Mouse (Mus musculus) ES-E14 (cell line): ENCODE results near the gene Zfp30. TPM values are rescaled to one million over a fixed set of nuclear protein-coding genes. Genes with fewer than 3 reads are reported as not detected.

Source experiments
- DNase-seq: peaks from one replicate; pipeline ENCODE4 v3.0.0-alpha.2; 2013; ENCODE audit warnings: low read depth, low spot score
- H3K27ac ChIP-seq: 2 replicates; pipeline ENCODE4 v1.5.1; 2012; ENCODE audit warnings: low read depth, mild to moderate bottlenecking, low read length, moderate library complexity, mixed read lengths; ENCODE audit not compliant: poor library complexity, insufficient read depth, severe bottlenecking
- H3K36me3 ChIP-seq: 2 replicates; pipeline ENCODE4 v1.6.1; 2012; ENCODE audit warnings: mild to moderate bottlenecking, low read length, moderate library complexity, mixed read lengths; ENCODE audit not compliant: control insufficient read depth, poor library complexity, insufficient read depth, severe bottlenecking
- H3K4me1 ChIP-seq, 2 experiments: fragments of 150-350 bp in 1 of 2; sonication (generic) in 1 of 2; 2 replicates each; pipeline ENCODE4 v1.6.1; 2012; ENCODE audit warnings: low read length in 2 of 2, mild to moderate bottlenecking in 1 of 2, mixed read lengths in 1 of 2; ENCODE audit not compliant: control insufficient read depth in 2 of 2, insufficient read depth in 2 of 2, poor library complexity in 1 of 2
- H3K4me3 ChIP-seq, 2 experiments: fragments of 150-350 bp in 1 of 2; sonication (generic) in 1 of 2; 2 replicates each; pipeline ENCODE4 v1.5.1; 2012; ENCODE audit warnings: low read length in 2 of 2, low read depth in 1 of 2, mild to moderate bottlenecking in 1 of 2, mixed read lengths in 1 of 2; ENCODE audit not compliant: insufficient read depth in 1 of 2, poor library complexity in 1 of 2, severe bottlenecking in 1 of 2
- H3K9ac ChIP-seq: 2 replicates; pipeline ENCODE4 v1.6.1; 2012; ENCODE audit warnings: low read depth, mild to moderate bottlenecking, low read length, mixed read lengths; ENCODE audit not compliant: poor library complexity, insufficient read depth, severe bottlenecking
- H3K9me3 ChIP-seq: fragments of 150-350 bp; sonication (generic); 2 replicates; pipeline ENCODE4 v1.6.1; 2012; ENCODE audit warnings: low read depth, mild to moderate bottlenecking, low read length; ENCODE audit not compliant: control insufficient read depth, insufficient read depth
- CHD2 ChIP-seq: IDR thresholded peaks from 2 replicates; pipeline ENCODE4 v1.6.1; 2014; ENCODE audit warnings: mild to moderate bottlenecking, low read depth, low read length, inconsistent platforms
- HCFC1 ChIP-seq: IDR thresholded peaks from 2 replicates; pipeline ENCODE4 v1.6.1; 2012; ENCODE audit warnings: low read length, inconsistent platforms, borderline replicate concordance; ENCODE audit not compliant: insufficient read depth
- MAFK ChIP-seq: IDR thresholded peaks from 2 replicates; pipeline ENCODE4 v1.6.1; 2014; ENCODE audit warnings: mild to moderate bottlenecking, low read depth, low read length, inconsistent platforms; ENCODE audit not compliant: insufficient read depth
- ZC3H11A ChIP-seq: IDR thresholded peaks from 2 replicates; pipeline ENCODE4 v1.6.1; 2012; ENCODE audit warnings: low read depth, mild to moderate bottlenecking, inconsistent platforms, low read length, borderline replicate concordance
- ZNF384 ChIP-seq: IDR thresholded peaks from 2 replicates; pipeline ENCODE4 v1.6.1; 2012; ENCODE audit warnings: low read depth, low read length, inconsistent platforms
- in situ Hi-C, 2 experiments: fragments of 600-800 bp; cut with MboI; formaldehyde crosslinking; loops; one replicate each; pipeline ENCODE4 v1.15.1; 2025; ENCODE audit warnings: low sequenced_read_pairs in 2 of 2, inconsistent platforms in 1 of 2; ENCODE audit not compliant: unreplicated experiment in 2 of 2
- total RNA-seq: library from RNA; depleted of rRNA; stranded (reverse); fragments of 300-350 nt; gene quantifications from 2 replicates; pipeline ENCODE4 v1.2.3, GENCODE M21; 2012

Gene Zfp30
- total RNA-seq, 1 experiment, result 1.3 TPM

- TF ChIP-seq HCFC1 (peak; percentile 93), MAFK (no peak)
- in situ Hi-C loops, result no loop called here
- Histone ChIP-seq H3K36me3 (no peaks in the 10 kb centered on the region), H3K4me3 (peak overlapping the region; percentile 41 to 85), H3K9ac (peak overlapping the region; percentile 55; the same call in 1 of the 2 replicates), H3K27ac (no peak overlapping the region), H3K9me3 (no peaks in the 10 kb centered on the region), H3K4me1 (peaks cover 1 to 9% of the 10 kb centered on the region in 2 experiments; a peak in 2 of 4 replicates)
- no peak for DNase-seq
Observed at GRCm38 (mm10) chr7:29767058-29767686, 16.6 kb upstream of the Zfp30 start.

- Histone ChIP-seq H3K4me1 (peaks cover 1 to 9% of the 10 kb centered on the region in 2 experiments; a peak in 2 of 4 replicates), H3K36me3 (peaks cover 2% of the 10 kb centered on the region; the same call in 1 of the 2 replicates), H3K27ac (peak within 1 kb of the TSS; percentile 70; the same call in 1 of the 2 replicates), H3K4me3 (peak within 1 kb of the TSS; percentile 85 to 92), H3K9ac (peak within 1 kb of the TSS; percentile 82), H3K9me3 (no peaks in the 10 kb centered on the region)
- TF ChIP-seq HCFC1, result peak; percentile 93
- peak; percentile 63 for TF ChIP-seq CHD2
- TF ChIP-seq ZC3H11A, result no peak
- TF ChIP-seq MAFK, result no peak
- in situ Hi-C loops, result no loop called here
- peak; percentile 88 for DNase-seq
Observed at GRCm38 (mm10) chr7:29768090-29768900, 15.5 kb upstream of the Zfp30 start, which contains the start of gene Zfp84. TSS of gene Zfp84 (plus strand) at chr7:29768552.

DNA sequence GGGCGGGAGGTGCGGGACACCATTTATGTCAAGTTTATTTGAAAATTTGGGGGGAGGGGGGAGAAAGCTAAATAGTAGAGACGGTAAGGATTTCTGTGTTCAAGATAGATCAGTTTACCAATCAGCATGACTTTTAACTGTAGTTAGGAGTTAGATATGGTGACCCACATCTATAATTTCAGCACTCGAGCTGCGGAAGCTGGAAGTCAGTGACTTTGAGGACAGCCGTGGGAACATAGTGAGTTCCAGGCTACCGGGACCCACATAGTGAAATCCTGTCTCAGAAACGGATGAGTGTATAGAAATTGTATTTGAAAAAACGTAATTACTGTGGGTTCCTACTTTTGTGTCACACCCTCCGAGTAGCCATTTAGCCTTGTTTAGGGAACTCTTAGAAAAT is 14.8 kb upstream of the Zfp30 start:
- no peak overlapping the region for H3K27ac ChIP-seq
- in situ Hi-C loops, result no loop called here
- no peak for TF ChIP-seq CHD2
- no peak for TF ChIP-seq MAFK
- no peak for TF ChIP-seq ZNF384
- TF ChIP-seq ZC3H11A, result no peak
- TF ChIP-seq HCFC1, result no peak
- DNase-seq, result no peak
- H3K4me3 ChIP-seq, result peak overlapping the region; percentile 85 to 92
- no peaks in the 10 kb centered on the region for H3K9me3 ChIP-seq
- H3K4me1 ChIP-seq, result peaks cover 1 to 9% of the 10 kb centered on the region in 2 experiments; a peak in 2 of 4 replicates
- H3K9ac ChIP-seq, result peak overlapping the region; percentile 82
- peaks cover 2% of the 10 kb centered on the region; the same call in 1 of the 2 replicates for H3K36me3 ChIP-seq

- DNase-seq, result no peak
- peaks cover 28% of the 10 kb centered on the region for H3K36me3 ChIP-seq
- TF ChIP-seq MAFK, result no peak
- no peak for TF ChIP-seq HCFC1
- no peak for TF ChIP-seq CHD2
- TF ChIP-seq ZNF384, result no peak
- no peak for TF ChIP-seq ZC3H11A
- H3K27ac ChIP-seq, result no peak overlapping the region
- peaks cover 1 to 3% of the 10 kb centered on the region in 2 experiments; a peak in 2 of 4 replicates for H3K4me1 ChIP-seq
- no peak overlapping the region for H3K9ac ChIP-seq
- H3K9me3 ChIP-seq, result no peaks in the 10 kb centered on the region
- in situ Hi-C loops, result no loop called here
- no peak overlapping the region for H3K4me3 ChIP-seq
Observed at GRCm38 (mm10) chr7:29773503-29773902, 10.3 kb upstream of the Zfp30 start.
